8 mouse cellular contexts compared by ENCODE assay signal in genomic region chr6:64973968-64974367, GRCm38 (mm10).
A peak's percentile ranks its signal among the peaks of the same experiment; 100 is the strongest.
DNase-seq lines count a peak whose midpoint lies in the region; ATAC-seq and TF ChIP-seq lines count a peak whose summit lies in the region.

No protein-coding gene starts in this region.

- DNase-seq in heart, postnatal 4 days, result peak; percentile 29
- DNase-seq in thymus, adult 2 months, result peak; percentile 26
- DNase-seq in thymus, adult 18-20 months, result no peak
- DNase-seq in c-Kit-positive CD71-positive TER-119-negative erythroid progenitor cells, embryonic 14.5 days (ENCODE audit: low read depth), result peak; percentile 9
- DNase-seq in liver, postnatal 0 days, result peak; percentile 46
- peak; percentile 23 for DNase-seq in thymus, postnatal 25 days
- DNase-seq in urinary bladder, adult 2 months (ENCODE audit: low spot score), result no peak

- no peaks in the 10 kb centered on the region for H3K36me3 ChIP-seq in heart, embryonic 11.5 days (ENCODE audit: control insufficient read depth, insufficient read depth, low read length)
- H3K36me3 ChIP-seq in thymus, adult 2 months (ENCODE audit: control insufficient read depth, insufficient read depth, low read length), result no peaks in the 10 kb centered on the region
- no peaks in the 10 kb centered on the region for H3K36me3 ChIP-seq in liver, postnatal 0 days (replicated peaks; ENCODE audit: insufficient read depth, low read length)

- no peak for TF ChIP-seq CTCF in thymus, adult 2 months (IDR thresholded peaks at IDR 0.05; ENCODE audit: borderline replicate concordance, control insufficient read depth, extremely low read depth, insufficient read depth, low read length, poor library complexity)
- TF ChIP-seq CTCF in liver, postnatal 0 days (IDR thresholded peaks at IDR 0.05; ENCODE audit: low read depth), result peak; percentile 62

- H3K9me3 ChIP-seq in heart, embryonic 11.5 days (replicated peaks; ENCODE audit: control insufficient read depth, low read length), result no peaks in the 10 kb centered on the region
- H3K9me3 ChIP-seq in liver, postnatal 0 days (ENCODE audit: low read length), result no peaks in the 10 kb centered on the region

- no peak for ATAC-seq in heart, embryonic 11.5 days (replicated peaks; ENCODE audit: insufficient number of reproducible peaks, low FRiP score, low TSS enrichment)
- ATAC-seq in liver, postnatal 0 days, result no peak; the same call in 1 of the 2 replicates

- no peak overlapping the region for H3K9ac ChIP-seq in heart, embryonic 11.5 days (ENCODE audit: low read depth, low read length)
- H3K9ac ChIP-seq in liver, postnatal 0 days (replicated peaks), result no peak overlapping the region

- TF ChIP-seq EP300 in liver, postnatal 0 days (IDR thresholded peaks at IDR 0.05; ENCODE audit: low read depth), result no peak

- H3K27ac ChIP-seq in heart, embryonic 11.5 days (ENCODE audit: low read depth, low read length), result no peak overlapping the region
- no peak overlapping the region for H3K27ac ChIP-seq in thymus, adult 2 months (ENCODE audit: control insufficient read depth, insufficient read depth, low read length)
- no peak overlapping the region for H3K27ac ChIP-seq in liver, postnatal 0 days (ENCODE audit: low read depth)

- no peaks in the 10 kb centered on the region for H3K27me3 ChIP-seq in heart, embryonic 11.5 days (ENCODE audit: control insufficient read depth, insufficient read depth, low read length)
- H3K27me3 ChIP-seq in thymus, adult 2 months (ENCODE audit: control insufficient read depth, insufficient read depth, low read length), result no peaks in the 10 kb centered on the region
- no peaks in the 10 kb centered on the region for H3K27me3 ChIP-seq in liver, postnatal 0 days (ENCODE audit: insufficient read depth, low read length)

- WGBS in heart, embryonic 11.5 days (ENCODE audit: insufficient replicate concordance), result 47% methylated on average over 2 of the region's 2 CpGs
- WGBS in thymus, adult 2 months, result 50% methylated on average over 2 of the region's 2 CpGs
- WGBS in liver, postnatal 0 days (ENCODE audit: insufficient replicate concordance), result 21% methylated on average over 2 of the region's 2 CpGs

- no peak overlapping the region for H3K4me2 ChIP-seq in heart, embryonic 11.5 days
- no peak overlapping the region for H3K4me2 ChIP-seq in liver, postnatal 0 days (ENCODE audit: low read depth, low read length)

- no peak overlapping the region for H3K4me3 ChIP-seq in heart, embryonic 11.5 days (ENCODE audit: low read depth, low read length)
- no peak overlapping the region for H3K4me3 ChIP-seq in thymus, adult 2 months (ENCODE audit: control insufficient read depth, insufficient read depth, low read length)
- H3K4me3 ChIP-seq in liver, postnatal 0 days (ENCODE audit: low read depth, low read length), result no peak overlapping the region

- H3K4me1 ChIP-seq in heart, embryonic 11.5 days (ENCODE audit: control insufficient read depth, insufficient read depth, low read length), result no peaks in the 10 kb centered on the region
- H3K4me1 ChIP-seq in thymus, adult 2 months (replicated peaks; ENCODE audit: control insufficient read depth, insufficient read depth, low read length), result no peaks in the 10 kb centered on the region
- H3K4me1 ChIP-seq in liver, postnatal 0 days (ENCODE audit: insufficient read depth), result no peaks in the 10 kb centered on the region

- TF ChIP-seq POLR2A in thymus, adult 2 months (IDR thresholded peaks at IDR 0.05; ENCODE audit: control insufficient read depth, extremely low read depth, insufficient read depth, low read length, poor library complexity), result no peak

Comparison
In these comparisons a context has a peak if more than half of its experiments do, and no peak if none do; other contexts are left out.
1. DNase-seq: peak in heart, postnatal 4 days (single experiment), thymus, adult 2 months (single experiment), c-Kit-positive CD71-positive TER-119-negative erythroid progenitor cells, embryonic 14.5 days (single experiment), liver, postnatal 0 days (single experiment) and thymus, postnatal 25 days (single experiment); none in thymus, adult 18-20 months (0 of 2) and urinary bladder, adult 2 months (single experiment).